Mouse (Mus musculus) frontal cortex, postnatal 14 days (tissue): ENCODE data around the gene Kin.

Experiments used
- DNase-seq, 2 experiments: peaks; one replicate each; pipeline ENCODE4 v3.0.0; 2022; ENCODE audit warnings: low spot score in 2 of 2

The Kin gene

GRCm38 (mm10) chr2:10080310-10081010 lies at the start of gene Kin, which contains the start of gene Atp5c1:
Kin (plus strand) TSS chr2:10080593.
Atp5c1 (minus strand) TSS chr2:10080510.
- peak; percentile 94 to 95 for DNase-seq

- DNase-seq = no peak
Observed at GRCm38 (mm10) chr2:10033684-10034083, 46.7 kb upstream of the Kin start.

- DNase-seq = no peak
Observed at GRCm38 (mm10) chr2:10034976-10035375, 45.4 kb upstream of the Kin start.

GRCm38 (mm10) chr2:10047758-10048436 lies 32.5 kb upstream of the Kin start:
- DNase-seq = peak; percentile 18 to 27

GRCm38 (mm10) chr2:10048461-10048860 lies 31.9 kb upstream of the Kin start, which contains the start of gene Taf3:
Taf3 (minus strand) TSS chr2:10048596.
- DNase-seq = peak; percentile 80 to 89

GRCm38 (mm10) chr2:10049456-10049855 lies 30.9 kb upstream of the Kin start:
- no peak for DNase-seq

- DNase-seq = peak; percentile 27 to 33
Observed at GRCm38 (mm10) chr2:10050878-10051277, 29.5 kb upstream of the Kin start.

- DNase-seq = no peak
Observed at GRCm38 (mm10) chr2:10051996-10052395, 28.4 kb upstream of the Kin start.

- DNase-seq = no peak
Observed at GRCm38 (mm10) chr2:10058836-10059235, 21.6 kb upstream of the Kin start.

GRCm38 (mm10) chr2:10071751-10072150 lies 8.6 kb upstream of the Kin start:
- DNase-seq = no peak

- DNase-seq = no peak
Observed at GRCm38 (mm10) chr2:10074470-10074869, 5.9 kb upstream of the Kin start.

- no peak for DNase-seq
Observed at GRCm38 (mm10) chr2:10076675-10077074, 3.7 kb upstream of the Kin start.

GRCm38 (mm10) chr2:10079745-10080309 lies 566 bp upstream of the Kin start:
- no peak for DNase-seq

- DNase-seq = no peak
Observed at GRCm38 (mm10) chr2:10081453-10082080, 1.2 kb downstream of the Kin start.

- DNase-seq = no peak
Observed at GRCm38 (mm10) chr2:10082737-10083136, 2.3 kb downstream of the Kin start.

- DNase-seq = no peak
Observed at GRCm38 (mm10) chr2:10087256-10087850, 7.0 kb downstream of the Kin start.

GRCm38 (mm10) chr2:10094327-10095100 lies 14.1 kb downstream of the Kin start:
- no peak for DNase-seq

GRCm38 (mm10) chr2:10098598-10099215 lies 18.3 kb downstream of the Kin start:
- DNase-seq = peak in 1 of 2 experiments; percentile 50

- no peak for DNase-seq
Observed at GRCm38 (mm10) chr2:10100471-10100870, 20.1 kb downstream of the Kin start.

GRCm38 (mm10) chr2:10101180-10101579 lies 20.8 kb downstream of the Kin start:
- peak in 1 of 2 experiments; percentile 42 for DNase-seq
